Mouse (Mus musculus) NIH3T3 (cell line): ENCODE measurements around the gene Nudcd3.
A peak's percentile ranks its signal among the peaks of the same experiment; 100 is the strongest.

Experiments
- DNase-seq: peaks from one replicate; pipeline ENCODE4 v3.0.0-alpha.2; 2012; ENCODE audit warnings: low read depth

Gene Nudcd3

GRCm38 (mm10) chr11:6178673-6179166 is 21.5 kb downstream of the Nudcd3 start:
- no peak for DNase-seq

GRCm38 (mm10) chr11:6177781-6178420 is 22.3 kb downstream of the Nudcd3 start:
- no peak for DNase-seq

GRCm38 (mm10) chr11:6175506-6175905 is 24.7 kb downstream of the Nudcd3 start:
- no peak for DNase-seq

GRCm38 (mm10) chr11:6174719-6175118 is 25.5 kb downstream of the Nudcd3 start:
- peak; percentile 53 for DNase-seq

GRCm38 (mm10) chr11:6169041-6169663 is 31.1 kb downstream of the Nudcd3 start:
- no peak for DNase-seq

GRCm38 (mm10) chr11:6166351-6166750 is 33.9 kb downstream of the Nudcd3 start:
- no peak for DNase-seq

- DNase-seq: no peak
Measured at GRCm38 (mm10) chr11:6165391-6166081, 34.7 kb downstream of the Nudcd3 start.

GRCm38 (mm10) chr11:6164781-6165180 is 35.4 kb downstream of the Nudcd3 start:
- DNase-seq: no peak

GRCm38 (mm10) chr11:6163706-6164105 is 36.5 kb downstream of the Nudcd3 start:
- DNase-seq: no peak

- DNase-seq: no peak
Measured at GRCm38 (mm10) chr11:6163062-6163461, 37.2 kb downstream of the Nudcd3 start.

- DNase-seq: no peak
Measured at GRCm38 (mm10) chr11:6161549-6161948, 38.7 kb downstream of the Nudcd3 start.

- DNase-seq: peak; percentile 35
Measured at GRCm38 (mm10) chr11:6160663-6161271, 39.4 kb downstream of the Nudcd3 start.

GRCm38 (mm10) chr11:6159704-6160275 is 40.4 kb downstream of the Nudcd3 start:
- no peak for DNase-seq

- no peak for DNase-seq
Measured at GRCm38 (mm10) chr11:6158515-6158914, 41.7 kb downstream of the Nudcd3 start.

- DNase-seq: no peak
Measured at GRCm38 (mm10) chr11:6157119-6157518, 43.1 kb downstream of the Nudcd3 start.

GRCm38 (mm10) chr11:6156651-6157050 is 43.6 kb downstream of the Nudcd3 start:
- DNase-seq: no peak

- no peak for DNase-seq
Measured at GRCm38 (mm10) chr11:6154211-6154701, 46.0 kb downstream of the Nudcd3 start.

- DNase-seq: no peak
Measured at GRCm38 (mm10) chr11:6152864-6153263, 47.4 kb downstream of the Nudcd3 start.

- DNase-seq: peak; percentile 55
Measured at GRCm38 (mm10) chr11:6138233-6138950, 61.8 kb downstream of the Nudcd3 start.

GRCm38 (mm10) chr11:6132886-6133285 is 67.3 kb downstream of the Nudcd3 start:
- no peak for DNase-seq

GRCm38 (mm10) chr11:6130578-6130977 is 69.6 kb downstream of the Nudcd3 start:
- peak; percentile 75 for DNase-seq
